Mouse (Mus musculus) MEL (cell line): ENCODE measurements at regions not wholly inside any gene's neighbourhood (a gene's known extent, or its start where the extent isn't known, plus 50 kb on each side); places are given as distances from the start of the nearest gene placed in this dataset.

Experiments used
- BHLHE40 ChIP-seq: IDR thresholded peaks from 2 replicates; pipeline ENCODE4 v1.6.1; 2012; ENCODE audit warnings: low read depth, mild to moderate bottlenecking, inconsistent platforms, low read length, improper control_type of control experiment, borderline replicate concordance
- CHD2 ChIP-seq: IDR thresholded peaks from 2 replicates; pipeline ENCODE4 v1.6.1; 2011; ENCODE audit warnings: low read length, improper control_type of control experiment
- CTCF ChIP-seq, 3 experiments: IDR thresholded peaks in 2 of 3; conservative IDR thresholded peaks in 1 of 3; 2 replicates each; pipeline ENCODE4 v1.5.1; 2011 to 2012; ENCODE audit warnings: low read length in 3 of 3, low read depth in 2 of 3, mild to moderate bottlenecking in 2 of 3, improper control_type of control experiment in 1 of 3, inconsistent platforms in 1 of 3, mixed read lengths in 1 of 3, moderate library complexity in 1 of 3; ENCODE audit not compliant: control insufficient read depth in 1 of 3, insufficient read depth in 1 of 3, poor library complexity in 1 of 3, severe bottlenecking in 1 of 3
- E2F4 ChIP-seq: IDR thresholded peaks from 2 replicates; pipeline ENCODE4 v1.6.1; 2011; ENCODE audit warnings: low read depth, low read length, improper control_type of control experiment, borderline replicate concordance
- EP300 ChIP-seq, 2 experiments: IDR thresholded peaks; 2 replicates each; pipeline ENCODE4 v1.6.1; 2011; ENCODE audit warnings: improper control_type of control experiment in 2 of 2, low read length in 2 of 2, low read depth in 1 of 2, mild to moderate bottlenecking in 1 of 2
- GABPA ChIP-seq: IDR thresholded peaks from 2 replicates; pipeline ENCODE4 v1.6.1; 2012; ENCODE audit warnings: low read depth, mild to moderate bottlenecking, inconsistent platforms, low read length, improper control_type of control experiment, moderate library complexity
- MAX ChIP-seq: IDR thresholded peaks from 2 replicates; pipeline ENCODE4 v1.6.1; 2011; ENCODE audit warnings: low read length, improper control_type of control experiment
- NRF1 ChIP-seq: IDR thresholded peaks from 2 replicates; pipeline ENCODE4 v1.6.1; 2014; ENCODE audit warnings: low read depth, mild to moderate bottlenecking, inconsistent platforms, low read length, improper control_type of control experiment, moderate library complexity; ENCODE audit not compliant: poor library complexity, insufficient read depth, severe bottlenecking
- USF1 ChIP-seq: IDR thresholded peaks from 2 replicates; pipeline ENCODE4 v1.6.1; 2014; ENCODE audit warnings: low read depth, mild to moderate bottlenecking, inconsistent platforms, low read length, improper control_type of control experiment, moderate library complexity
- ZC3H11A ChIP-seq: IDR thresholded peaks from 2 replicates; pipeline ENCODE4 v1.6.1; 2012; ENCODE audit warnings: low read depth, mild to moderate bottlenecking, inconsistent platforms, low read length, improper control_type of control experiment

GRCm38 (mm10) chr14:98886982-98887381 is 107.1 kb downstream of the Rpl36a-ps1 start:
- no peak for TF ChIP-seq BHLHE40
- no peak for TF ChIP-seq EP300 (IDR thresholded peaks at IDR 0.05; ENCODE audit: low read depth in 1 of 2, low read length in 2 of 2)
- TF ChIP-seq USF1 = no peak
- no peak for TF ChIP-seq NRF1
- no peak for TF ChIP-seq E2F4
- no peak for TF ChIP-seq CHD2
- no peak for TF ChIP-seq GABPA
- peak; percentile 24 to 68 (median 42); a peak in 5 of 6 replicates for TF ChIP-seq CTCF (IDR thresholded peaks at IDR 0.05 in 2 of 3, conservative IDR thresholded peaks at IDR 0.05 in 1 of 3; ENCODE audit: control insufficient read depth in 1 of 3, insufficient read depth in 1 of 3, low read depth in 2 of 3, low read length in 3 of 3, poor library complexity in 1 of 3, severe bottlenecking in 1 of 3)
- no peak for TF ChIP-seq MAX
- peak; percentile 89 for TF ChIP-seq ZC3H11A
